Mouse (Mus musculus) thymus, adult 2 months (tissue): ENCODE results near the gene Fam193b.

Source experiments
- CTCF ChIP-seq: fragments of 200-500 bp; IDR thresholded peaks from 2 replicates; pipeline ENCODE4 v1.5.1; 2012; ENCODE audit warnings: mild to moderate bottlenecking, control low read depth, low read length, moderate library complexity, borderline replicate concordance; ENCODE audit not compliant: control insufficient read depth, poor library complexity, insufficient read depth; ENCODE audit errors: extremely low read depth
- POLR2A ChIP-seq: fragments of 200-500 bp; IDR thresholded peaks from 2 replicates; pipeline ENCODE4 v1.6.1; 2012; ENCODE audit warnings: mild to moderate bottlenecking, low read length, control low read depth, moderate library complexity; ENCODE audit not compliant: control insufficient read depth, poor library complexity, insufficient read depth; ENCODE audit errors: extremely low read depth

DNA sequence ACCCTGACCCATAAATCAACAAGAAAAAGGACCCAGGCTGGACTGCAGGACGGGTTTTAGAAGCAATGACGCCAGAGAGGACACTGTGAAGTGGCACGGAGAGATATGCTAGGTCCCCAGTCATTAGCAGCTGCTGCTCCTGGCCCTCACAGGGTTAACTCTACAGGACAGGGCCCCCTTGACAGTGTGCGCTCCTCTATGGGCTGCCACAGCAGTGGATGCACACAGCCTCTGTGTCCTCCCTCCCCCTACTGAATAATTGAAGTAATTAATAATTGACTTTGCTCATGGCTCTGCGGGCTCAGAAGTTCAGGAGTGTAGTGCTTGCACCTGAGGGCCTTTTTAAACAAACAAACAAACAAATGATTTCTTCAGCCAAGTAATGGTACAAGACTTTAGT, 42.6 kb upstream of the Fam193b start:
- TF ChIP-seq POLR2A (no peak), CTCF (no peak)
